Mouse (Mus musculus) ES-Bruce4 (cell line): ENCODE results near the gene Numbl.

Source experiments
- CTCF ChIP-seq: IDR thresholded peaks from one replicate; pipeline ENCODE4 v1.8.1; 2011; ENCODE audit warnings: low read depth, low read length
- EP300 ChIP-seq: IDR thresholded peaks from 2 replicates; pipeline ENCODE4 v1.6.1; 2011; ENCODE audit warnings: low read depth, low read length; ENCODE audit not compliant: insufficient read depth
- POLR2A ChIP-seq: IDR thresholded peaks from one replicate; pipeline ENCODE4 v1.8.1; 2011; ENCODE audit warnings: low read length; ENCODE audit not compliant: insufficient read depth

DNA sequence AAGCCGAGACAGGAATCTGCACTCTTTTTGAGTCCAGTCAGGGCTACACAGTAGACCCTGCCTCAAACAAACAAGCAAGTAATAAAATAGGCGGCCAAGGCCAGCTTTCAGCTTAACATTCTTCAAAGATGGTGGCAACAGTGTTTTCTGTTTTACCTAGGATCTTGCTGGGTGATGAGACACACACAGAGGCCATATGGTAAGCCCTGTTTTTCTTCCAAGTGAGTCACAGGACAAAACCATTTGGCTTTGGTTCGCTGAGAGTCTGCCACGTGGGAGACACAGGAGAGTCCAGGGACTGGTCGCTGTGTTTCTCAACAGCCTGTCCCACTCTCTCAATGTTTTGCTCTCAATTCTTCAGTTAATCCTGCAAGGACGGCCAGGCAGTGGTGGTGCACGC is 39.6 kb upstream of the Numbl start:
- TF ChIP-seq EP300: no peak
- no peak for TF ChIP-seq CTCF
- TF ChIP-seq POLR2A: no peak
